Mouse (Mus musculus) hindbrain, embryonic 10.5 days (tissue): ENCODE measurements around the gene Kif1c. TPM values are rescaled to one million over a fixed set of nuclear protein-coding genes. Genes with fewer than 3 reads are reported as not detected.

Experiments used
- DNase-seq: peaks from one replicate; pipeline ENCODE4 v3.0.0-alpha.2; 2017; ENCODE audit warnings: low spot score
- H3K27ac ChIP-seq: fragments of 300-500 bp; sonication (generic); 2 replicates; pipeline ENCODE4 v1.5.1; 2016; ENCODE audit warnings: mild to moderate bottlenecking, moderate library complexity
- H3K27me3 ChIP-seq: fragments of 300-500 bp; sonication (generic); 2 replicates; pipeline ENCODE4 v1.6.1; 2016; ENCODE audit warnings: mild to moderate bottlenecking; ENCODE audit not compliant: poor library complexity, insufficient read depth, severe bottlenecking
- H3K36me3 ChIP-seq: fragments of 300-500 bp; sonication (generic); 2 replicates; pipeline ENCODE4 v1.6.1; 2016; ENCODE audit warnings: mild to moderate bottlenecking, moderate library complexity
- H3K4me1 ChIP-seq: fragments of 300-500 bp; sonication (generic); replicated peaks from 2 replicates; pipeline ENCODE4 v1.6.1; 2016; ENCODE audit warnings: mild to moderate bottlenecking
- H3K4me3 ChIP-seq: fragments of 300-500 bp; sonication (generic); 2 replicates; pipeline ENCODE4 v1.5.1; 2016; ENCODE audit warnings: mild to moderate bottlenecking, moderate library complexity
- H3K9me3 ChIP-seq: fragments of 300-500 bp; sonication (generic); 2 replicates; pipeline ENCODE4 v1.6.1; 2016; ENCODE audit warnings: mild to moderate bottlenecking, moderate library complexity
- WGBS: fragments of 180-500 bp; shearing (Covaris S2); methylation state at CpG from one replicate; pipeline ENCODE4 v1.1.7; 2016; 5-methylcytosine and 5-hydroxymethylcytosine counted together
- polyA plus RNA-seq: library from polyadenylated mRNA; unstranded; fragments of >200 nt; fragmentation: Nextera tagmentation; extraction: Ambion mirVana; gene quantifications from 2 replicates; pipeline ENCODE4 v1.2.1, GENCODE M21; 2016

The Kif1c gene
- polyA plus RNA-seq, 1 experiment from 2014 or later: 1.7 TPM

DNA sequence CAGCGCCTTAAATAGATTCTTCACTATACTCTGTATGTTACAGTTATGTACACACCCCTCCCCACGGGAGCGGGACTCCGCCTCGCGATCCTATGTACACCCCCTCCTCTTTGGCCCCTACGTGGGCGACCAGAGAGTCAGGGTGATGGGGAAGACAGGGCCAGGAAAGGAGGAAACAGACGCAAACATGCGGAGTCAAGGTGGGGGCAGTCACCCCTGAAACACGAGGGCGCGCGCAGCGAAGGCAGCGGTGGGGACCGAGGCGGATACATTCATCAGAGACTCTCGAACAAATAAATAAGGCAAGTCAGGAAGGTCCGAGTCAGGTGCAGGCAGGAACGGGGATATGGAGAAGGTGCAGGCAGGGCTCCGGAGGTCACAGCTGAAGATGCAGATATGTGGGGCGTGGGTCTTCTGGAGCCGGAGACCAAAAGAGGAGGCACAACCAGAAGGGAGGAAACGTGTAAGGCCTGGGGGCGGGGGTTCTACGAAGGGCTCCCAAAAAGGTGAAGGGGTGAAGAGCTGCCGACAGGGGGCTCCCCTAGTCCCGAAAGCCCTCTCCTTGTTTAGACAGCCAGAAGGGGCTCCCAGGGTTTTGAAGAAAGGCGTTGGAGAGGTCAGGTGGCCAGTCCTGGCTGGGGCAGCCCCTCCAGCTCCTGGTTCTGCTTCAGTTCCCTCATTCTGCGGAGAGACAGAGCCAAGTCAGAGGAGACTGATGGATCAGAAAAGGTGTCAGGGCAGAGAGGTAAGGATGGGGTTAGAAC lies 30.6 kb upstream of the Kif1c start:
- Histone ChIP-seq H3K36me3 (peaks cover 57% of the 10 kb centered on the region), H3K9me3 (no peaks in the 10 kb centered on the region), H3K27me3 (no peaks in the 10 kb centered on the region), H3K4me3 (peak overlapping the region; percentile 80), H3K4me1 (peaks cover 43% of the 10 kb centered on the region), H3K27ac (peak overlapping the region; percentile 96)
- DNase-seq: peak; percentile 83
- under 1% methylated on average over 31 of the region's 31 CpGs for WGBS

DNA sequence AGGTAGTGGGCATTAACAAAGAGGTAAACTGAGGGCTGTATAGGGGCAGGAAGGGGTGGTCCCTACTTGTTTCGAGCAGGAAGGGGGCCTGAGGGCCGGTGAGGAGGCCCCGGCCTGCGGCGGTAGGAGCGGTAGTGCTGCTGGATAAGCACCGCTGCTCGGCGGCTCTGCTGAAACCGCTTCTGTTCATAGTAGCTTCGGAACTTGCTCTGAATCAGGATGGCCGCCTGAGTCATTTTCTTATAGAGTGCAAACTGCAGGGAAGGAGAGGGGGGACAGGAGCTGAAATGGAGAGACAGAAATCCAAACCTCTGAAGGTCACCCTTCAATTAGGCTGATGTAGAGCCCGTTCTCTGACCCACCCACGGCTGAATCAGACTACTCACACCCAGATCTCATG lies 29.9 kb upstream of the Kif1c start:
- Histone ChIP-seq H3K27ac (peak overlapping the region; percentile 96), H3K36me3 (peaks cover 56% of the 10 kb centered on the region), H3K4me1 (peaks cover 43% of the 10 kb centered on the region), H3K9me3 (no peaks in the 10 kb centered on the region), H3K4me3 (peak overlapping the region; percentile 80), H3K27me3 (no peaks in the 10 kb centered on the region)
- DNase-seq: no peak
- 47% methylated on average over 14 of the region's 14 CpGs for WGBS

DNA sequence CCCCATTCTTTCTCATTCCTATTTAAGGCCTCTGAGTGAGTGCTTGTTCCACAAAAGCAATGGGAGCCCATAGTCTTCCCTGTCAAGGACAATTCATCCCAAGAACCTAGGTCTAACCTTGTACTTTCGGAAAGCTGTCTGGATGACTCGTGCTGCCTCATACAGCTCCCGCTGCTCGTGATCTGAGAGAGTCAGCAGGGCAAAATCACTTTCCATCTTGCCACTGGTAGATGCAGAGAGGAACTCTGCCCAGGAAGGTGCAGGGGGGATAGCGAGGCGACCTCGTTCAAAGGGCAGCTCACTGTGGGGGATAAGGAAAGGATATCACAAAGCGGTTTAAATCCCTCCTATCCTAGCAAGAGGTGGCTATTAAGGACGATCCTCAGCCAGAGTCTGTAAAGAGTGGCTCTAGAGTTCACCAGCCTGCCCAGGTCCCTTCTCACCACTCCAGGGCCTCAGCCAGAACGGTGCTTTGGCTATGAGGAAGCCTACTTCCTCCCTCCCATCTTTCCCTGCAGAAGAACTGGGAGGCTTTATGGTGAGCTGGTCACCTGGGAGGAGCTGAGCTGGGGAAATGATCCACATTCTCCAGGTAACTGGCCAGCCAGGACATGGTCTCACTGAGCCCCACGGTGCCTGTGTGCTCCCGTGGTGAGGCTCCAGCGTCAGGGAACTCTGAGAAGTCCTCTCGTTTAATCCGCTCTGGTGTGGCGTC lies 28.9 kb upstream of the Kif1c start:
- Histone ChIP-seq H3K27ac (no peak overlapping the region), H3K27me3 (no peaks in the 10 kb centered on the region), H3K4me1 (peaks cover 43% of the 10 kb centered on the region), H3K4me3 (peak overlapping the region; percentile 80; the same call in 1 of the 2 replicates), H3K9me3 (no peaks in the 10 kb centered on the region), H3K36me3 (peaks cover 58% of the 10 kb centered on the region)
- no peak for DNase-seq
- 83% methylated on average over 16 of the region's 16 CpGs for WGBS

GRCm38 (mm10) chr11:70674014-70674413 lies 26.3 kb upstream of the Kif1c start:
- no peak overlapping the region for H3K4me3 ChIP-seq
- H3K36me3 ChIP-seq: peaks cover 58% of the 10 kb centered on the region
- H3K27ac ChIP-seq: peak overlapping the region; percentile 30; the same call in 1 of the 2 replicates
- 55% methylated on average over 6 of the region's 6 CpGs for WGBS
- peaks cover 38% of the 10 kb centered on the region for H3K4me1 ChIP-seq
- no peaks in the 10 kb centered on the region for H3K9me3 ChIP-seq
- DNase-seq: no peak
- H3K27me3 ChIP-seq: no peaks in the 10 kb centered on the region

DNA sequence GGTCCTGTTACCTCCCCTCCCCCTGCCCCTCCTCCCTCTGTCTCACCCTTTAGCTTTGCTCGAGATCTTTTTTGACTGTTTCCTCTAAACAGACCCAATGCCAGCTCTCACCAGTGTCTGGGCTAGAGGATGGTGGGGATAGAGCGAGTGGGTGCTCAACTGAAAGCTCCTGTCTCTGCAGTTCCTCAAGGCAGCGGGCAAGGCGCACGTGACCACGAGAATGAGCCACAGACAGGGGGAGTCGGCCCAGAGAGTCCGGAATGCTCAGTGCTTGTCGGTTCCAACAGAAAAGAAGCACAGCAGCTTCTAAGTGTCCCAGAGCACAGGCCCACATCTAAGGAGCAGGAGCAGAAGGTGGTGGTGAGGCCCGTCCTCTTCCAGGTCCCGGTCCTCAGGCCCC lies 25.8 kb upstream of the Kif1c start:
- Histone ChIP-seq H3K36me3 (peaks cover 63% of the 10 kb centered on the region), H3K4me1 (peaks cover 37% of the 10 kb centered on the region), H3K4me3 (no peak overlapping the region), H3K9me3 (no peaks in the 10 kb centered on the region), H3K27ac (0 out of 2 replicates have a peak overlapping the region, but pooled peaks have one; percentile 30), H3K27me3 (no peaks in the 10 kb centered on the region)
- 65% methylated on average over 11 of the region's 11 CpGs for WGBS
- DNase-seq: no peak

- Histone ChIP-seq H3K4me3 (no peak overlapping the region), H3K27ac (no peak overlapping the region), H3K9me3 (no peaks in the 10 kb centered on the region), H3K27me3 (no peaks in the 10 kb centered on the region), H3K36me3 (peaks cover 66% of the 10 kb centered on the region), H3K4me1 (peaks cover 40% of the 10 kb centered on the region)
- DNase-seq: no peak
- WGBS: 75% methylated on average over 9 of the region's 9 CpGs
Observed at GRCm38 (mm10) chr11:70678092-70678491, 22.3 kb upstream of the Kif1c start.

DNA sequence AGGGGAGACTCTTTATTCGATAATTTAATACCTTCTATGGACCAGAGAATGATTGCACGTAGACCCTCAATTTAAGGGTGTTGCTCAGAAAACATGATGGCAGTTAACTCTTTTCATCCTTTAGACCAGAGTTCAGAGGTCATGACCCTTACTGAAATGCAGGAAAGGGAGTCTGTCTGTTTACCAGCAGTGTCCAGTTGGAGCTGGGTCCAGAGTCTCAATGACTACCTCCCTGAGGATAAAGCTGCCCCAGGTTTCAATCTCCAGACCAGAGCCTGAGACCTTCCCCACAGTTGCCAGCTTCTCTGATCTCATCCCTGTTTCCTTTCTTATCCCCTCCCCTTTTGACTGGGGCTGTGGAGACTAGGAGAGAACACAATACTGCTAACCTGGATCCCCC lies 21.8 kb upstream of the Kif1c start:
- 60% methylated on average over 2 of the region's 2 CpGs for WGBS
- H3K27me3 ChIP-seq: no peaks in the 10 kb centered on the region
- no peak overlapping the region for H3K4me3 ChIP-seq
- no peaks in the 10 kb centered on the region for H3K9me3 ChIP-seq
- no peak overlapping the region for H3K27ac ChIP-seq
- peaks cover 42% of the 10 kb centered on the region for H3K4me1 ChIP-seq
- no peak for DNase-seq
- peaks cover 71% of the 10 kb centered on the region for H3K36me3 ChIP-seq

DNA sequence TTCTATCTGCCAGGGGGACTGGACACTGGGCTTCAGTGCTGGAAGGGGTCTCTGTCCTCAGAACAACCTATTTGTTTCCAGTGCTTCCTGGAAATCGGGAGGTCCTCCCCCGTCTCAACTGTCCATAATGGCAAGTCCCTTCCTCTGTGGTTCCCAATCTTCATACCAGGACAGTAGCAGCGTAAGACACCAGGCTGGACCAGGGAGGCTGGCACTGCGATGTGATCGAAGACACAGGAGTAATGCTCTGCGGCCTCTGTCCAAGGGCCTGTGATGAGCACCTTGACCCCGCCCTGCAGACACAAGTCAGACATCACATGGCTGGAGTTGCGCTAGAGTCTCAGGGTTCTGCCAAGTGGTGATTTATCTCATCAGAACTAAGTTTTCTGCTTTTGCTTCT lies 21.0 kb upstream of the Kif1c start:
- no peak overlapping the region for H3K4me3 ChIP-seq
- no peaks in the 10 kb centered on the region for H3K9me3 ChIP-seq
- no peak for DNase-seq
- H3K36me3 ChIP-seq: peaks cover 71% of the 10 kb centered on the region
- no peaks in the 10 kb centered on the region for H3K27me3 ChIP-seq
- H3K4me1 ChIP-seq: peaks cover 35% of the 10 kb centered on the region
- WGBS: 97% methylated on average over 8 of the region's 8 CpGs
- H3K27ac ChIP-seq: no peak overlapping the region

GRCm38 (mm10) chr11:70679894-70680293 lies 20.5 kb upstream of the Kif1c start:
- H3K4me1 ChIP-seq: peaks cover 34% of the 10 kb centered on the region
- no peaks in the 10 kb centered on the region for H3K9me3 ChIP-seq
- no peaks in the 10 kb centered on the region for H3K27me3 ChIP-seq
- H3K36me3 ChIP-seq: peaks cover 73% of the 10 kb centered on the region
- WGBS: 84% methylated on average over 8 of the region's 8 CpGs
- H3K27ac ChIP-seq: no peak overlapping the region
- no peak overlapping the region for H3K4me3 ChIP-seq
- DNase-seq: no peak

GRCm38 (mm10) chr11:70681170-70681569 lies 19.2 kb upstream of the Kif1c start:
- Histone ChIP-seq H3K4me3 (0 out of 2 replicates have a peak overlapping the region, but pooled peaks have one; percentile 0), H3K36me3 (peaks cover 69% of the 10 kb centered on the region), H3K4me1 (peaks cover 36% of the 10 kb centered on the region), H3K27ac (peak overlapping the region; percentile 81), H3K27me3 (no peaks in the 10 kb centered on the region), H3K9me3 (no peaks in the 10 kb centered on the region)
- WGBS: 55% methylated on average over 12 of the region's 12 CpGs
- no peak for DNase-seq

DNA sequence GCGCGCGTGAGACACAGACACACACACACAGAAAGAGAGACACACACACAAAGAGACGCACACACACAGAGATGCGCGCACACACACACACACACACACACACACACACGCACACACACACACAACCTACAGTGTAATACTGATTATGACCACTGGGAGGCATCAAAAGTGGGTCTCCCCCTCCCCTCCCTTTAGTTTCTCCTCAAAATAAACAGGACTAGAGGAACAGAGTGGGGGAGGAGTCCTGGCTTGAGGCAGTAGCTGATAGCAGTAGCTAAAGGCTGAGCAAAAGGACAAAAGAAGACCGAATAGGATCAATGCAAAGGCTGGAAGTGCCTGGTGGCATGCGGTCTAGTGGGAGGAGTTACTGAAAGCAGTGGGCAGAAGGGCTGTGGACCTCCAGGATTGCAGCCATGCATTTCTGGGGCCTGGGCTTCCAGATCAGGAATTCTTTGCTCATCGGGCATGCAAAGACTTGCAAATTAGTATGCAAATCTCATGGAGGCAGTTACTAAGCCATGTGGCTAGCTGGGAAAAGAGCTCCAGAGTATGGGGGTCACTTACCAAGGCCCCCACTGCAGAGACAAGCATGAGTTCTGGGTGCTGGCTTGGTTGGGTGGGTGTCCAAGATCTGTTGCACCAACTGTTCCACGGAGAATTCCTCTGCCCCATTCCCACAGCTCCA lies 18.3 kb upstream of the Kif1c start:
- Histone ChIP-seq H3K36me3 (peaks cover 62% of the 10 kb centered on the region), H3K4me1 (peaks cover 45% of the 10 kb centered on the region), H3K4me3 (peak overlapping the region; percentile 20; the same call in 1 of the 2 replicates), H3K27ac (peak overlapping the region; percentile 81), H3K27me3 (no peaks in the 10 kb centered on the region), H3K9me3 (no peaks in the 10 kb centered on the region)
- 13% methylated on average over 11 of the region's 11 CpGs for WGBS
- DNase-seq: peak; percentile 72

- Histone ChIP-seq H3K4me1 (peaks cover 56% of the 10 kb centered on the region), H3K36me3 (peaks cover 56% of the 10 kb centered on the region), H3K27me3 (no peaks in the 10 kb centered on the region), H3K4me3 (no peak overlapping the region), H3K27ac (no peak overlapping the region), H3K9me3 (no peaks in the 10 kb centered on the region)
- no peak for DNase-seq
- WGBS: 89% methylated on average over 5 of the region's 5 CpGs
Observed at GRCm38 (mm10) chr11:70683640-70684039, 16.7 kb upstream of the Kif1c start.
